Mouse (Mus musculus) myocyte (in vitro differentiated cells): ENCODE data around the gene Axin1. TPM values are rescaled to one million over a fixed set of nuclear protein-coding genes. Genes with fewer than 3 reads are reported as not detected.

ENCODE experiments used
- H3K27me3 ChIP-seq: one replicate; pipeline ENCODE4 v1.6.1; 2011; ENCODE audit not compliant: control insufficient read depth, insufficient read depth, insufficient read length
- H3K36me3 ChIP-seq: one replicate; pipeline ENCODE4 v1.6.1; 2011; ENCODE audit not compliant: control insufficient read depth, insufficient read depth
- H3K4me2 ChIP-seq: one replicate; pipeline ENCODE4 v1.6.1; 2011; ENCODE audit warnings: low read depth, control low read depth
- H3K4me3 ChIP-seq: one replicate; pipeline ENCODE4 v1.5.1; 2011; ENCODE audit warnings: mild to moderate bottlenecking, control low read depth, moderate library complexity
- H3K79me2 ChIP-seq: one replicate; pipeline ENCODE4 v1.6.1; 2011; ENCODE audit not compliant: control insufficient read depth, insufficient read depth
- H3ac ChIP-seq: one replicate; pipeline ENCODE4 v1.6.1; 2011; ENCODE audit not compliant: control insufficient read depth, insufficient read length
- CEBPB ChIP-seq: IDR thresholded peaks from 2 replicates; pipeline ENCODE4 v1.6.1; 2011; ENCODE audit warnings: mild to moderate bottlenecking, moderate library complexity; ENCODE audit not compliant: poor library complexity, insufficient read depth, severe bottlenecking
- E2F4 ChIP-seq: IDR thresholded peaks from one replicate; pipeline ENCODE4 v1.6.1; 2011; ENCODE audit warnings: mild to moderate bottlenecking, control low read depth, moderate library complexity; ENCODE audit not compliant: insufficient read depth
- MAX ChIP-seq: IDR thresholded peaks from one replicate; pipeline ENCODE4 v1.6.1; 2011; ENCODE audit warnings: low read depth, mild to moderate bottlenecking, control low read depth
- MYOD1 ChIP-seq, 3 experiments: IDR thresholded peaks; one replicate each; pipeline ENCODE4 v1.6.1; 2011; ENCODE audit warnings: control low read depth in 2 of 3, low read depth in 2 of 3, mild to moderate bottlenecking in 2 of 3, moderate library complexity in 1 of 3; ENCODE audit not compliant: insufficient read length in 2 of 3, control insufficient read depth in 1 of 3
- MYOG ChIP-seq, 3 experiments: IDR thresholded peaks; one replicate each; pipeline ENCODE4 v1.6.1; 2011; ENCODE audit warnings: control low read depth in 2 of 3, low read depth in 2 of 3, mild to moderate bottlenecking in 2 of 3; ENCODE audit not compliant: insufficient read length in 2 of 3, control insufficient read depth in 1 of 3, insufficient read depth in 1 of 3
- POLR2A ChIP-seq: IDR thresholded peaks from one replicate; pipeline ENCODE4 v1.6.1; 2011; ENCODE audit warnings: low read depth, mild to moderate bottlenecking, control low read depth, moderate library complexity; ENCODE audit not compliant: insufficient read length
- POLR2AphosphoS2 ChIP-seq: IDR thresholded peaks from one replicate; pipeline ENCODE4 v1.6.1; 2011; ENCODE audit warnings: low read depth, control low read depth; ENCODE audit not compliant: insufficient read length
- REST ChIP-seq: IDR thresholded peaks from one replicate; pipeline ENCODE4 v1.6.1; 2011; ENCODE audit warnings: mild to moderate bottlenecking, control low read depth, moderate library complexity; ENCODE audit not compliant: insufficient read depth, insufficient read length
- SRF ChIP-seq: IDR thresholded peaks from one replicate; pipeline ENCODE4 v1.6.1; 2011; ENCODE audit warnings: low read depth; ENCODE audit not compliant: control insufficient read depth, insufficient read length
- TCF12 ChIP-seq: IDR thresholded peaks from one replicate; pipeline ENCODE4 v1.6.1; 2011; ENCODE audit warnings: mild to moderate bottlenecking, control low read depth; ENCODE audit not compliant: poor library complexity, insufficient read depth, severe bottlenecking
- TCF3 ChIP-seq: IDR thresholded peaks from one replicate; pipeline ENCODE4 v1.6.1; 2011; ENCODE audit warnings: low read depth, control low read depth; ENCODE audit not compliant: insufficient read length
- USF1 ChIP-seq: IDR thresholded peaks from one replicate; pipeline ENCODE4 v1.6.1; 2011; ENCODE audit warnings: low read depth, mild to moderate bottlenecking, control low read depth, moderate library complexity
- polyA plus RNA-seq: library from polyadenylated mRNA; unstranded; fragments of >200 nt; fragmentation: generic; extraction: Trizol; gene quantifications from one replicate; pipeline ENCODE4 v1.2.1, GENCODE M21; 2012; ENCODE audit warnings: missing spikeins

Gene Axin1
- polyA plus RNA-seq, 1 experiment: 26.5 TPM

DNA sequence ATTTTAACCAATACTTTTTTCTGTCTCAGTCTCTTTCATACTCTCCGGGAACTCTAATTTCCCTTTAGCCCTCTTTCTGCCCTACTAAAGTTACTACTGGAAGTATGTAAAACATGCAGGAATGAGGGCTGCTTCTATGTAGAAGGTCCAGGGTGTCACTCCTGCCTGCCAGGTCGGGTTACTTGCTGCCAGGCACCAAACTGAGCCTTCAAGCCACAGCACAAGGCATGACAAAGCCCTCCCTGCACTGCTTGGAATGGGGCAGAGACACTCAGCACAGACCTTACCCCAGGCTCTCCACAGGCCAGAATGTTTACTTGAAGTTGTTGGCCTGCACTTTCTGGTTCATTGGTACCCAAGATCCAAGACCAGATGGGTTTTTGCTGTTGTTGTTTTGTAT is 38.3 kb upstream of the Axin1 start:
- H3K36me3 ChIP-seq: no peaks in the 10 kb centered on the region
- H3K4me3 ChIP-seq: no peak overlapping the region
- no peak overlapping the region for H3ac ChIP-seq
- no peaks in the 10 kb centered on the region for H3K27me3 ChIP-seq
- TF ChIP-seq CEBPB (no peak), TCF3 (no peak), POLR2A (no peak), E2F4 (no peak), TCF12 (no peak), MYOG (IDR thresholded peaks at IDR 0.05; ENCODE audit: control insufficient read depth in 1 of 3, insufficient read depth in 1 of 3, insufficient read length in 2 of 3, low read depth in 2 of 3) (no peak), MAX (no peak), REST (no peak), SRF (no peak), MYOD1 (IDR thresholded peaks at IDR 0.05; ENCODE audit: control insufficient read depth in 1 of 3, insufficient read length in 2 of 3, low read depth in 2 of 3) (no peak), USF1 (no peak), POLR2AphosphoS2 (no peak)
- no peaks in the 10 kb centered on the region for H3K79me2 ChIP-seq
- H3K4me2 ChIP-seq: no peak overlapping the region

DNA sequence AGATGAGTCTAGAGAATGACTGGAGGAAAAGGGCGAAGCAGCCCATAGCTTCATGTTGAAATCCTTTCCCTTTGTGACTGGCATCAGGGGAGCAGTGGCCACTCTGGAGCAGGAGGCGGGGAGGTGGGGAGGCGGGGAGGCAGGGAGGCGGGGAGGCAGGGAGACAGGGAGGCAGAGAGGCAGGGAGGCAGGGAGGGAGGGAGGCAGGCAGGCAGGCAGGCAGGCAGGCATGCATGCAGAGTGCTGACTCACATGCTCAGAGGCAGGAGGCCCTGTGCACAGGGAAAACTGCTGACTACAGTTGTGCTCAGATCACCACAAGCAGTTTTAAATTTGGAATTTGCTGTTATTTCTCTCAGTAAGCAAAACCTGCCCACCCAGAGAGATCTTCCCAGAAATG is 37.0 kb upstream of the Axin1 start:
- Histone ChIP-seq H3K4me2 (no peak overlapping the region), H3K79me2 (no peaks in the 10 kb centered on the region), H3K36me3 (no peaks in the 10 kb centered on the region), H3ac (no peak overlapping the region), H3K4me3 (no peak overlapping the region), H3K27me3 (no peaks in the 10 kb centered on the region)
- TF ChIP-seq POLR2AphosphoS2: no peak
- no peak for TF ChIP-seq REST
- TF ChIP-seq SRF: no peak
- TF ChIP-seq MYOD1 (IDR thresholded peaks at IDR 0.05; ENCODE audit: control insufficient read depth in 1 of 3, insufficient read length in 2 of 3, low read depth in 2 of 3): no peak

DNA sequence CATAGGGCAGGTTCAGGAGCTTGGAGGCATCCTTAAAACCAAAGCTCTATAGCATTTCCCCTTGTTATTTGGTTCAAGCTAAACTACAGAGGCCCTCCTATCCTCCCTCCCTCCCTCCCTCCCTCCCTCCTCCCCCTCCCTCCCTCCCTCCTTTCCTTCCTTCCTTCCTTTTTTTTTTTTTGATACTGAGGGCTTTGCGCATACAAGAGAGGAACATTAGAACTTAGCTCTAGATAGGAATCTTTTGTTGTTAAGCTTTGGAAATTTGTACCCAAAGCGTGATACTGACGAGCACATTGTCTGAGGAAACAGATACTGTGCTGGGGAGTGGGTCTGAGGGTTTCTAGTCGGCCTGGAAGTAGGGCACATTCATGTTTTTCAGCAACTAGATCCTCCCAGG is 32.9 kb upstream of the Axin1 start:
- Histone ChIP-seq H3K4me2 (no peak overlapping the region), H3K4me3 (no peak overlapping the region), H3K27me3 (peaks cover 1% of the 10 kb centered on the region), H3K36me3 (no peaks in the 10 kb centered on the region), H3ac (no peak overlapping the region), H3K79me2 (no peaks in the 10 kb centered on the region)
- TF ChIP-seq MYOD1 (IDR thresholded peaks at IDR 0.05; ENCODE audit: control insufficient read depth in 1 of 3, insufficient read length in 2 of 3, low read depth in 2 of 3) (no peak), USF1 (no peak), TCF3 (no peak), POLR2AphosphoS2 (no peak), E2F4 (no peak), REST (no peak), MYOG (IDR thresholded peaks at IDR 0.05; ENCODE audit: control insufficient read depth in 1 of 3, insufficient read depth in 1 of 3, insufficient read length in 2 of 3, low read depth in 2 of 3) (no peak), TCF12 (no peak), POLR2A (no peak), SRF (no peak), MAX (no peak), CEBPB (no peak)

DNA sequence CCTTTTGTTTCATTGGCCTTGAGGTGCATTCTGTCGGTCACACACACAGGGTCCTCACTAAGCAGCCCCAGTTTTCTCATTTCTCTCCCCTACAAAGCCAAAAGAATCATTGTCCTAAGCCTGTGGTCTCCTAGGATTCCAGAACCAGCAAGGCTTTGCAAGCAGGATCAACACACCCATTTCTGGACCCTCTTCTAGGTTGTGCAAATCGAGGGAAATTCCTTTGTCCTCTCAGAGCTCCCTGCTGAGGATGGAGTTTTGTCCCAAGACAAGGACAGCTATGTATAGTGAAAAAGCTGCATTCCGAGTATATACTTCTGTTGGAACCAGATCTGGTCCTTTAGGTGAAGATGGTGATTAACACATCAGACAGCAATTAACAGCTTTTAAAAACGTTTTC is 28.3 kb upstream of the Axin1 start:
- Histone ChIP-seq H3K4me3 (no peak overlapping the region), H3K79me2 (no peaks in the 10 kb centered on the region), H3ac (no peak overlapping the region), H3K27me3 (peaks cover 22% of the 10 kb centered on the region), H3K4me2 (no peak overlapping the region), H3K36me3 (no peaks in the 10 kb centered on the region)
- no peak for TF ChIP-seq TCF3

DNA sequence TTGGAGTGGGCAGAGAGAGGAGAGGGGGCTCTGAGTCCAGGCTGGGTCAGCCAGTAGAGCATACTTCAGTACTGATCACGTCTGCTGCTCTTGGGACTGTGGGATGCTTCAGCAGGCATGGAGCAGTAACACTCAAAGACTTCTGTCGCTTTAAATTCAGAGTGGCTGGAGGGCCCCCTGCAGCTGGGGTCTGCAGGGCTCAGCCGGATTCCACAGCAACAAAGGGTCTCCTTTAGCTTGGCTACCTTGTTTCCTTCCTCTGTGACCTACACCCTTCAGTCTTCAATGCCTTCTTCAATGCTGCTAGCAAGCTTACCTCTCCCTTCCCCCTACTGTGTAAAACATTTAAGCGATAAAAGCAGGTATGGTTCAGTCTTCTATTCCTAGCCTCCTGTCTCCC is 27.5 kb upstream of the Axin1 start:
- Histone ChIP-seq H3ac (no peak overlapping the region), H3K4me3 (no peak overlapping the region), H3K79me2 (no peaks in the 10 kb centered on the region), H3K36me3 (no peaks in the 10 kb centered on the region), H3K4me2 (no peak overlapping the region), H3K27me3 (peaks cover 30% of the 10 kb centered on the region)
- TF ChIP-seq E2F4 (no peak), REST (no peak)

DNA sequence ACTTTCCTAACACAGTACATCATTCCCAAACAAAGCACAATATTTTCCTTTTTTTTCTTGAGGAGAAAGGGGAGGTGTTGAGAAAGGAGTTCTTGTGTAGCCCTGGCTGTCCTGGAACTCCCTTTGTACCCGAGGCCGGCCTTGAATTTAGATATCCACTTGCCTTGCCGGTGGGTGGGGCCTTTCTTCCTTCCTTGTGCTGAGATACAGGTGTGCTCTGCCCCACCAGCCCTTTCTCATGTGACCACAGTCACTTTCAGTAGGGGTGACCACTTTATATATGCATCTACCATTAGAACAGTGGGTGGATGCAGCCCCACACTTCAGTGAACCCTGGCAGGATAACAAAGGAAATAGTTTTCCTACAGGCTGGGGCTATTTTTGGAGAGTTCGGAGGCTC is 26.8 kb upstream of the Axin1 start:
- Histone ChIP-seq H3K36me3 (no peaks in the 10 kb centered on the region), H3K4me3 (no peak overlapping the region), H3ac (no peak overlapping the region), H3K27me3 (peaks cover 33% of the 10 kb centered on the region), H3K79me2 (no peaks in the 10 kb centered on the region), H3K4me2 (no peak overlapping the region)
- TF ChIP-seq REST (no peak), TCF3 (no peak), USF1 (no peak), TCF12 (no peak), POLR2A (no peak), CEBPB (no peak), MYOD1 (IDR thresholded peaks at IDR 0.05; ENCODE audit: control insufficient read depth in 1 of 3, insufficient read length in 2 of 3, low read depth in 2 of 3) (no peak)
